Mouse (Mus musculus): ENCODE measurements around the gene Prkd2.

DNA sequence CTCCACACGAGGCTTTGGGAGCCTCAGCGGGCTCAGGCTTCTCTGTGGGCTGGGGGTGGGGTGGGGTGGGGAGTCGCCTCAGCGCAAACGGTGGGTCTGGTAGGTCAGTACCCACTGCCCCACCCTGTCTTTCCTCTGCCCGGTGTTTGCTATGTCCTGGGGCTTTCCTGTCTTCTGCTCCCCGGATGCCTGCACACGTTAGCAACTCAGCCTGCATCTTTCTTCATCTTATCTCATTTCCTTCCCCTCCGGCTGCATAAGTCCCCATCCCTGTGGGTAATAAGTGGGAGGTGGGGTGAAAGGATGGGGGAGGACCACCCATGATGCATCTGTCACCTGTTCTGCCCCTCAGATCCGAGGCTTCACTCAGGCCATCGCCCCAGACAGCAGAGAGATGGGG lies 65.7 kb downstream of the Prkd2 start:
- no peak for TF ChIP-seq CTCF (IDR thresholded peaks at IDR 0.05; ENCODE audit: insufficient read depth, low read depth, low read length)
- TF ChIP-seq POLR2A (IDR thresholded peaks at IDR 0.05; ENCODE audit: insufficient read depth, low read depth, low read length), result no peak
